Mouse (Mus musculus) layer of hippocampus, adult 18-20 months (tissue): ENCODE data around the gene Galnt10. TPM values are rescaled to one million over a fixed set of nuclear protein-coding genes. Genes with fewer than 3 reads are reported as not detected.
A peak's percentile ranks its signal among the peaks of the same experiment; 100 is the strongest.
"Not testable (repeated sequence)": the region's sequence is repeated elsewhere in the genome, so short reads cannot be mapped to it uniquely, and the experiment has no call there.

ENCODE experiments used
- DNase-seq, 2 experiments: peaks; one replicate each; pipeline ENCODE4 v3.0.0; 2022; ENCODE audit warnings: low spot score in 2 of 2
- total RNA-seq, 2 experiments: library from RNA; stranded (reverse); gene quantifications; 2 replicates each; pipeline ENCODE4 v1.2.3; 2021

The Galnt10 gene
- total RNA-seq, 2 experiments from 2014 or later: 6.1 to 7.0 TPM

DNA sequence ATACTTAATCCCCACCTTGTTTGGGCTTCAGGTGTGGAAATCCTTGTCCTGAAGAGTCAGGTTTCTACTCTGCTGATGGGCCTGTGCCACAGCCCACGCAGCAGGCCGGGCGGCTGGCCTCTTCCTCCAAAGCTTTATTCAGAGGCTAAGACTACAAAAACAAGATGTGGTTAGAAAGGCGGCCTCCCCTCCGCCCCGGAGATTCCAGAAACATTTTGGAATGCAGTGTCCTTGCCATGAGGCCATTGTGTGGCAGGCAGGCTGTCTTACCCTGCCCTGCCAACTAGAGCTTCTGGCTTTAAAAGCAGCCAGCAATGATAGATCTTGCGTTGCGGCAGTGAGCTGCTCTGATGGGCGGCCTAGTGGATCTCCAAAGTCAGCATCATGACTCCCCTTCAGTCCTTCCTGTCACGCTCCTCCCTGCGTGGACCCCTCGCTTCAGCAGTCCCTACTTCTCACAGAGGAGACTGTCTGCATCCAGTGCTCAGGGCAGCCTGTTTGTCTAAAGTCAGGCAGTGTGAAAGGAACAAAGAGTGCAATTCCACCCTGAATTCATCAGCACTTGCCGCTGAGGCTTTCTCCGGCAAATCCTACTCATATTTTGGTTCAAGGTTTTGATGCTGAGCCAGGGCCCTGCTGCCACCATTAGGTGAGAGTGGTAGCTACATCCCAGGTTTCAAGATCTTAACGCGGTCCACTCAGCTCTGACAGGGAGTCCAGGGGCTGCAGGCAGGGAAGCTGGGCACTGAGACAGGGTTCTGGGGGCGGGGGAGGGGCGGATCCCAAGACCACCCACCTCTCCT is 141.6 kb downstream of the Galnt10 start:
- DNase-seq: peak; percentile 35 to 77

GRCm38 (mm10) chr11:57787913-57788312 is 142.7 kb downstream of the Galnt10 start:
- DNase-seq: peak in 1 of 2 experiments; percentile 36

DNA sequence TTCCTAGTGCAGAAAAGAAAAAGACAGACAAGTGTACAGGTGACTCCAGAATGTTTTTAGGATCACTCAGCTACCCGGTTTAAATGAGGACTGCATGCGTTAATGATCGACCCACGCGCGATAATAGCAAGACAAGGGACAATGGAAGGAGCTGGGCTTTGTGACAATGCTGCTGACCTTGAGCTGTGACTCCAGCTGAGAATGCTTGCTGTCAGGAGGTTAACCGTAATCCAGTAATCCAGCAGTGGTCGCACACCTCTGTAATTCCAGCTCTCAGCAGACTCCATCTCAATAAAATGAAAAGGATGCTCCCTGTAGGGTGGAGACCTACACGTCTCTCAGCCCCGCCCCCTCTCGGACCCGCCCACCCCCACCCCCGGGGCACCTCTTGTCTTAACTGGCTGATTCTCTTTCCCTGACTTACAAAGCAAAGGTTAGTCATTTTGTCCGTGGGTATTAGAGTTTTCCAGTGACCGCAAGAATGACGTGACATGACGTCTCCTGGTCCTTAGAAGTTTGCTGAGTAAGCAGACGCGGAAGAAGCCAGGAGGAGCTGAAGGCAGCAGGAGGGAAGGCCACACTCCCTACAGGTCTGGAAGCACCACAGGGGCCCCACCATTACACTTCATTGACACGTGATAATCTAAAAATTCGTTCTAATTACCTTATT is 145.8 kb downstream of the Galnt10 start:
- DNase-seq: no peak

GRCm38 (mm10) chr11:57795086-57795485 is 149.8 kb downstream of the Galnt10 start:
- no peak for DNase-seq

GRCm38 (mm10) chr11:57797828-57798227 is 152.6 kb downstream of the Galnt10 start:
- no peak for DNase-seq

GRCm38 (mm10) chr11:57799456-57799855 is 154.2 kb downstream of the Galnt10 start:
- DNase-seq: no peak

- no peak for DNase-seq
Measured at GRCm38 (mm10) chr11:57800266-57800951, 155.2 kb downstream of the Galnt10 start.

- peak; percentile 93 to 99 for DNase-seq
Measured at GRCm38 (mm10) chr11:57800971-57801765, 155.9 kb downstream of the Galnt10 start, which contains the start of gene Sap30l. TSS of gene Sap30l (plus strand) at chr11:57801637.

DNA sequence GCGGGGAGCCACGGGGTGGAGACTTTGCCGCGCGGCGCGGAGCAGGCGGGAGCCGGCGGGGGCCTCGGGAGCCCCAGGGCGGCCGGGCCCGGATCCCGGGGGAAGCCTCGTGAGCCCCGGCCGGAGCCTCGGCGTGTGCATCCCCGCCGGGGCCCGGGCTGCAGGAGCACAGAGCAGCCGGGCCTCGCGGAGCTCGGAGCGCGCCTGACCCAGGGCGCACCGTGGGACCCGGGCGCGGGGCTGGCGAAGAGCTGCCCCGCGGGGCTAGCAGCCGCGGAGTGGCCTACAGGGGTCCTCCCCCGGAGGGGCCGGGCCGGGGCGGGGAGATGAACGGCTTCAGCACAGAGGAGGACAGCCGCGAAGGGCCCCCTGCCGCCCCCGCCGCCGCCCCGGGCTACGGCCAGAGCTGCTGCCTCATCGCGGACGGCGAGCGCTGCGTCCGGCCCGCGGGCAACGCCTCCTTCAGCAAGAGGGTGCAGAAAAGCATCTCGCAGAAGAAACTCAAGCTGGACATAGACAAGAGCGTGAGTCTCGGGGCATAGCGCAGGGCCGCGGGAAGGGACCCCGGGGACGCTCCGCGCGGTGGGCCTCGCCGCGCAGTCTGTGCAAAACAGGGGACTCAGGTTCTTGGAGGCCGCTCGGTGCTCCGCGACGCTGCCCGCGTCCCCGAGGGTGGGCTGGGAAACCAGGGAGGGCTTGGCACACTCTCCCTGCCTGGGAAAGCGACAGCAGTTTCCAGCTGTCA is 156.7 kb downstream of the Galnt10 start:
- DNase-seq: peak in 1 of 2 experiments; percentile 21

DNA sequence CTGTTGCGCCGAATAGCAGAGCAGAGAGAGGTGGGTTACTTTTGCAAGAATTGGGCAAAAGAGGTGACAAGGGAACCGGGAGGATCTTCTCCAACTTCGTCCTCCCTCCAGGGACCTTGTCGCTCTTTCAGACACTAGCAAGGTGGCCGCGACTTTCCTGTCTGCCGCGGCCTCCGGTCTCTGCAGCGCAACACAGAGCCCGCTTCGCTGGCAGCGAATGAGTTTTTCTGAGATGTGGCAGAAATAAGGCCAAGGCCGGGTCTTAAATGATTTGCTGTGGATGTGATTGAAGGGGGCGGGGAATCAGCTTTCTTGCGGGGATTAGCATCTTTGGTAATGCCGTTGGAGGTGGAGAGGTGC is 157.2 kb downstream of the Galnt10 start:
- DNase-seq: peak in 1 of 2 experiments; percentile 22

- no peak for DNase-seq
Measured at GRCm38 (mm10) chr11:57805047-57805446, 159.8 kb downstream of the Galnt10 start.

DNA sequence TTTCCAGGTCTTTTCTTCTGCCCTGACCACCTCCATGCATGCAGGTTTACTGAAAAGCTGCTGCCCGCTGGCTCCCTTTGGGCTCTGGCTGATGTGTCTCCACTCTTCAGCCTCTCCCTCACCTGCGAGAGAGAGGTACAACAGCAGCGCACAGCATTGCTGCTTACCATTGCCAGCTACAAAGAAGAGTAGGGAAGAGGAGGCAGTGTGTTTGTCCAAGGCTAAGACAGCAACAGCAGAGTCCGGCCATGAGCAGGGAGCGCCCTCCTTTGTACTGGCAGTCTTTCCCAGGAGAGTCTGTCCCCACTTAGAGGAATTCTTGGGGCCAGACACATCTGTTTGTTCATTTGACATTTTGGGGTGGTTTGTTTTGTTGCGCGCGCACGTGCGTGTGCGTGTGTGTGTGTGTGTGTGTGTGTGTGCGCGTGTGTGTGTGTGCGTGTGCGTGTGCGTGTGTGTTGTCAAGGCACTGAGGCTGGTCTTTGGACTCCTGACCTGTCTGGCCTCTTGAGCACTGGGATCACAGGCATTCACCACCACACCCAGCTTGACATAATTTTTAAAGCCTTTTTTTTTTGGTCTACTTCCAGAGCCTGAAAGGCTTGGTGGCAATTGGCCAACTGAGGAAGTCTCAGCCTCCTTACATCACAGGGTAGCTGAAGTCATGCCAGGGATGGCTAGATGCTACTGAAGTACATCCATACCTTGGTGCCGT is 163.9 kb downstream of the Galnt10 start:
- no peak for DNase-seq

DNA sequence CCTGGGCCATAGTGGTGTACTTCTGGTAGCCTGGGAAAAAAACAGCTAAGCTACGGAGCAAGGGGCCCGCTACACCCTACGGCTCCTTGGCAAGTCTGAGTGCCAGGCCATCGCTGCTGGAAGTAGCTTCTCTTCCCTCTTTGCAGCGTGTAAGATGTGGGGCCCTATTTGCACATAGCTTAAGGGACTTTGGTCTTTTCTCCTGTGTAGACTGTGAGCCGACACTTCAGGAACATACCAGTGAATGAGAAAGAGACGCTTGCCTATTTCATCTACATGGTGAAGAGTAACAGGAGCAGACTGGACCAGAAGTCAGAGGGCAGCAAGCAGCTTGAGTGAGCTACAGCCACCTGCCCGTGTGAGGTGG is 164.5 kb downstream of the Galnt10 start:
- DNase-seq: no peak

DNA sequence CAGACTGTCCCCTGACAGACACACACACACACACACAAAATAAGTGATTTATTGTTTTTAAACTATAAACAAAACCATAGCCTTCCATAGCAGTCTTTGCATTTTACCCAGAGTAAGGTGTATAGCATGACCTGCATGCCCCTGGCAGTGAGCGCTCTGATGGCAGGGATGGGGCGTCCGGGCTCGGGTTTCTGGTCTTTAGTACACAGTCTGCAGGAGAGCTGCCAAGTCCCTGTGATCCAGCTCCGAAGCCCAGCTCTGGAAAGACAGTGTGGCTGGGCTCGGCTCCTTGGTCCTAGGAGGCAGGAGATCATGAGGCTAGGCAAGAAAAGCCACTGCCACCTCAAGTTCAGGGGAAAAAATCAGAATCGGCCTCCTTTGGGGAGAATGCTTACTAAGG is 165.8 kb downstream of the Galnt10 start:
- DNase-seq: no peak

- DNase-seq: no peak
Measured at GRCm38 (mm10) chr11:57812212-57812611, 167.0 kb downstream of the Galnt10 start.

DNA sequence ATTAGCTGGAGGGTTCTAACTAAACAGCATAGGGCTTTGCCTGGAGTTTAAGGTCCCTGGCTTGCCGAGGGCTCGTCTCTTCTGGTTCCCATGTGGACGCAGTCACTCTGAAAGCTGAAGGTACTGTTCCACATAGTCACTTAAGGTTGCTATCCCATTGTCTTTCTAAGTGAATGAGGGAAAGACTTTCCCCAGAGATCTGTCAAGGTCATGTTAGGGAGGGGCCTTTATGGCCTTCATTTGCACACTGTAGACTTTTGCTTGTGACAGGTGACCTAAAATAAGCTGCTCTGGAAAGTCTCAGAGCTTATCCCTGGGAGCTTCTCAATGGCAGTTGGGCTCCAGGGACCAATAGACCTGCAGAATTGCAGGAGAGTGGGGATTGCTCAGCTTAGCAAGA is 168.4 kb downstream of the Galnt10 start:
- DNase-seq: no peak

GRCm38 (mm10) chr11:57818189-57818588 is 172.9 kb downstream of the Galnt10 start:
- no peak for DNase-seq

DNA sequence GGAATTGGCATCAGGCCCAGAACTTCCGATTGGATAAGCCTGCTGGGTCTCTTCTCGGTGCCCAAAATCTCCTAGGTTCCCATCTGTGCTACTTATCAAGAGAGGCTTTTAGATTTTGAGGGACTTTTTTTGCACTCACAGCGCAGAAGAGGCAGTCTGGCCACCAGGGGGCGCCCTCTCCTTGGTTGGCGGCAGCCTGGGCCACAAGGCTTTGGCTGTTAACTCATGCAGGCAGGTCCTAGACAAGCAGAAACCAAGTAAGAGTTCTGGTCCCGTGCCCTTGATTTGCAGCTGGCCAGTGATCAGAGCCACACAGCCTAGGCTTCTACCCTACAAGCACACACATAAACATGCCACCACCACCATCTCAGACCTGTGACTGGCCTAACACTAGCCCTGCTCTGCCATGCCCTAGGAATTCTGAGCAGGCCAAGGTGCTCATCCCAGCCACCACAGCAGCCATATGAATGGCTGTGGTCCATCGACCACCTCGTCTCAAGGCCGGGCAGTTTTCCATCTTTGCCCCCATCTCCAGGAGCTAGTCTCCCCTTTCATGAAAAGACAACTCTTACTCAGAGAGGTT is 174.8 kb downstream of the Galnt10 start:
- peak; percentile 59 to 82 for DNase-seq

DNA sequence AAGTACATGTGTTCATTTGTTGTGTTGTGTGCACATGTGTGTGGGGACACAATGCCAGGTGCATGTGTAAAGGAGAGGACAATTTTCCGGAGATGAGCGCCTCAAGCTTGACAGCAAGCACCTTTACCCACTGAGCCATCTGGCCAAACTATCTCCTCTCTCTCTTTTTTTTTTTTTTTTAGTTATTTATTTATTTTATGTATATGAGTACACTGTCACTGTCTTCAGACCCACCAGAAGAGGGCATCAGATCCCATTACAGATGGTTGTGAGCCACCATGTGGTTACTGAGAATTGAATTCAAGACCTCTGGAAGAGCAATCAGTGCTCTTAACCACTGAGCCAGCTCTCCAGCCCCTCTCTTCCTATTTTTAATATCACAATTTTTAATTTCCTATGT is 177.9 kb downstream of the Galnt10 start:
- DNase-seq: not testable (repeated sequence)
